Mouse (Mus musculus) bone marrow macrophage, adult 2 months (primary cell): Measurements from ENCODE around the gene Ighmbp2. TPM values are rescaled to one million over a fixed set of nuclear protein-coding genes. Genes with fewer than 3 reads are reported as not detected.

Experiments used
- H3K27ac ChIP-seq: 2 replicates; pipeline ENCODE4 v1.5.1; 2012; ENCODE audit warnings: low read depth, low read length; ENCODE audit not compliant: insufficient read depth
- H3K4me1 ChIP-seq: 2 replicates; pipeline ENCODE4 v1.6.1; 2012; ENCODE audit warnings: low read length; ENCODE audit not compliant: control insufficient read depth, insufficient read depth
- H3K4me3 ChIP-seq: 2 replicates; pipeline ENCODE4 v1.5.1; 2012; ENCODE audit warnings: mild to moderate bottlenecking, low read length, moderate library complexity; ENCODE audit not compliant: insufficient read depth
- CTCF ChIP-seq: IDR thresholded peaks from 2 replicates; pipeline ENCODE4 v1.5.1; 2012; ENCODE audit warnings: low read depth, mild to moderate bottlenecking, low read length, moderate library complexity
- POLR2A ChIP-seq: IDR thresholded peaks from 2 replicates; pipeline ENCODE4 v1.6.1; 2012; ENCODE audit warnings: mild to moderate bottlenecking, low read depth, low read length, borderline replicate concordance
- polyA plus RNA-seq: library from polyadenylated mRNA; stranded (reverse); fragments of >200 nt; gene quantifications from 2 replicates; pipeline ENCODE4 v1.2.4, GENCODE M21; 2012; ENCODE audit not compliant: missing spikeins, insufficient read depth, insufficient read length

Ighmbp2 gene
- polyA plus RNA-seq: 4.2 and 5.4 TPM in 2 replicates

- TF ChIP-seq POLR2A (peak; percentile 73; the same call in 1 of the 2 replicates), CTCF (no peak)
- peaks cover 8% of the 10 kb centered on the region; the same call in 1 of the 2 replicates for H3K4me1 ChIP-seq
- peak within 1 kb of the TSS; percentile 67 for H3K4me3 ChIP-seq
- H3K27ac ChIP-seq: peak within 1 kb of the TSS; percentile 17
These were observed at the start of gene Ighmbp2, which contains the start of gene Mrpl21 for GRCm38 (mm10) chr19:3282572-3283467. Gene Ighmbp2 (minus strand): TSS chr19:3283017. Gene Mrpl21 (plus strand): TSS chr19:3282901.

- Histone ChIP-seq H3K27ac (no peak overlapping the region), H3K4me1 (peaks cover 29% of the 10 kb centered on the region), H3K4me3 (no peak overlapping the region)
- no peak for TF ChIP-seq CTCF
- no peak for TF ChIP-seq POLR2A
These were observed 43.7 kb upstream of the Ighmbp2 start for GRCm38 (mm10) chr19:3326479-3327047.

DNA sequence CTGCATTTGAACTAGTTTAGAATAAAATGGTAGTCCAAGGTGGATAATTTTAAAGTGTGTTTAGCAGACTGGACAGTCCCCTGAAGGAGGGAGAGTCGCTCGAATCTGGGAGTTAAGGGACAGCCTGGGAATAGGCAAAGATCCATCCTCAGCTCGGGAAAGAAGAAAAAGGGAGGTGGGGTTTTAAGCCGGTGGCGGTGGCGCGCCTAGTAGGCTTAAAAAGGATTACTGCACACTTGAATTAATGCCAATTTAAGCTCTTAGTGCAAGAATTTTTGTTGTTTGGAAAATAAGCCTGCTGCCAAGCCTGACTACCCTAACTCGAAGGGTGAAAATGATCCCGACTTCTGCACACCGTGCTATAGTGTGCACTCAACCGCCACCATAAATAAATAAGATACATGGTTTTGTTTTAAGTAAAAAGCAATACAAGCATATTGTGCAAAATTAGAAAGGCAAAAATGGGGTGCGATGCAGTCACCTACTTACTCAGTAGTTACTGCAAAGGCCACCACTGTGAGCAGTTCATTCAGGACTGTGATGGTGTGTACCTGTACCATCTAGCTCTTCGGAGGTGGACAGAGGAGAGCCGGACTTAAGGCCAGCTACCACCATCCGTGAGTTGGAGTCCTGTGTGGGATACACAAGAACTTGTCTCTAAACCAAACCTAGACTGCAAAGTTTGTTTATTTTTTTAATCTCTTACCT lies 43.1 kb upstream of the Ighmbp2 start:
- TF ChIP-seq CTCF (no peak), POLR2A (no peak)
- Histone ChIP-seq H3K27ac (peak overlapping the region; percentile 65), H3K4me1 (peaks cover 33% of the 10 kb centered on the region)

GRCm38 (mm10) chr19:3324931-3325711 lies 42.3 kb upstream of the Ighmbp2 start:
- Histone ChIP-seq H3K4me1 (peaks cover 26% of the 10 kb centered on the region), H3K4me3 (peak overlapping the region; percentile 84), H3K27ac (peak overlapping the region; percentile 90)
- no peak for TF ChIP-seq POLR2A

More for the DNA sequence above, 43.1 kb upstream of the Ighmbp2 start:
- peak overlapping the region; percentile 37 for H3K4me3 ChIP-seq

- H3K4me3 ChIP-seq: peak overlapping the region; percentile 84
- TF ChIP-seq POLR2A (no peak), CTCF (no peak)
- H3K27ac ChIP-seq: peak overlapping the region; percentile 90
- peaks cover 22% of the 10 kb centered on the region for H3K4me1 ChIP-seq
These were observed 41.5 kb upstream of the Ighmbp2 start for GRCm38 (mm10) chr19:3324271-3324811.

DNA sequence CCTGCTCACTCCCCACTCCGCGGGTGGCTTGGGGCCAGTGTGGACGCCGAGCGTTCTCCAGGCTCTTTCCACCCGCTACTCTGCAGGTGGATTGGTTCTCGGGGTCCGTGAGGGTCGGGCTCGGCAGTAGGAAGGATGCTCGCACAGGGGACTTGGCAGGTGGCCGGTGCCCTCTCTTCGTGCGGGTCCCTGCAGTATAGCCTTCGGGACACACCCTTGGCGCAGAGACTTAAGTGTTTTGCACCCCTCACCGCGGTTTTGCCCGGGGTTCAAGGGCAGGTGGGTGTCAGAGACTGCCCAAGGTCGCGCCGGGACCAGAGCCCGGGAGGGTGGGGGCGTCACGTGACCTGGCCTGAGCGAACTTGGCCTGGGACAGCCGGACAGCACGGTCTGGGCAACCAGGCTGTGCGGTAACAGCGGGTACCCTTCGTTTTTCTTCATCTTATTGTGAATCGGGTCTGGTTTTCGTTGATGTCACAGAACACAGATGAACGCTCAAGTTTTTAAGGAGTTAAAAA lies 41.0 kb upstream of the Ighmbp2 start:
- TF ChIP-seq POLR2A: no peak
- TF ChIP-seq CTCF: no peak
- peaks cover 22% of the 10 kb centered on the region for H3K4me1 ChIP-seq
- peak overlapping the region; percentile 84 for H3K4me3 ChIP-seq
- peak overlapping the region; percentile 90; the same call in 1 of the 2 replicates for H3K27ac ChIP-seq

GRCm38 (mm10) chr19:3323201-3323621 lies 40.4 kb upstream of the Ighmbp2 start:
- no peak for TF ChIP-seq CTCF
- no peak for TF ChIP-seq POLR2A
- Histone ChIP-seq H3K4me1 (peaks cover 20% of the 10 kb centered on the region), H3K27ac (peak overlapping the region; percentile 66; the same call in 1 of the 2 replicates), H3K4me3 (peak overlapping the region; percentile 84)

DNA sequence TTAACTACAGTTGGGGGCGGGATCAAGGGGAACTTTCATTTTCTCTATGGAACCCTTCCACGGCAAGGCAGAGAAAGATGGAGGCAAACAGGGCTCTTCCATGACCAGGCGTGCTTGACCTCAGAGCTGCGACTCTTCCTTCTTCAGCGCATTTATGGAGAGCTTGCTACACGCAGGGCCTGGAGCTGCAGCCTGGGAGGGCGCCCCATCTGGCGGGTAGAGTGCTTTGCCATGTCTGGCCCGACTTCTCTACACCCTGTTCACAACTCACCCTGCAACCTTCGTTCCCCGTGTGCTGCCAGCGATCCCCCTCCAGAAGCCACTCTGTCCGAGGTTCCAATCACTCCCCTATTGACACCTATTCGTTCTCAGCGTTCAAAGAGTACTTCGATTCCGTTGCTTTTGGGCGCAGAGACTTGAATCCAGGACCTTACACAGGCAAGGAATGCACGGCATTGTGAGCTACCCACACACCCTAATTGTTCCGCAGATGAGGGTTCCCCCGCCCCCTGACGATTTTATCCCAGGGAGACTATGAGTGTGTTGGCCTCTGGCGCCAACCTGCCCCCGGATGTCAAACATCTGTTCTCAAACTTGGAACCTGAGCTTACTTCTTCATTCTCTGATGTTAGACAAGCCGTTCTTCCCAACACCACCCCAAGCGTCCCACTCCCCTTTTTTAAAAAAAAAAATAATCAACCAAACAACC lies 39.6 kb upstream of the Ighmbp2 start, which contains the start of gene Cpt1a:
Gene Cpt1a, plus strand, starts transcription at position 74 of the 709 bp plus-strand sequence.
- Histone ChIP-seq H3K4me1 (peaks cover 13% of the 10 kb centered on the region), H3K4me3 (peak within 1 kb of the TSS; percentile 84), H3K27ac (peak within 1 kb of the TSS; percentile 66)
- TF ChIP-seq POLR2A (0 out of 2 replicates have a peak, but pooled peaks have one; percentile 56), CTCF (peak; percentile 31; the same call in 1 of the 2 replicates)
